Mouse (Mus musculus): Measurements from ENCODE around the gene Ell3.

The Ell3 gene

GRCm38 (mm10) chr2:121448136-121448535 is 4.1 kb upstream of the Ell3 start:
- DNase-seq (ENCODE audit: low read depth, low spot score), result peak; percentile 83

- peak; percentile 50 for DNase-seq (ENCODE audit: low read depth, low spot score)
Measured at GRCm38 (mm10) chr2:121447006-121447405, 2.9 kb upstream of the Ell3 start.

- DNase-seq (ENCODE audit: low read depth, low spot score), result no peak
Measured at GRCm38 (mm10) chr2:121446506-121446905, 2.4 kb upstream of the Ell3 start.

- no peak for DNase-seq (ENCODE audit: low read depth, low spot score)
Measured at GRCm38 (mm10) chr2:121445117-121445516, 1.0 kb upstream of the Ell3 start.

GRCm38 (mm10) chr2:121443068-121443349 is 1.1 kb downstream of the Ell3 start:
- DNase-seq (ENCODE audit: low read depth, low spot score), result no peak

GRCm38 (mm10) chr2:121442259-121443067 is 1.6 kb downstream of the Ell3 start:
- DNase-seq (ENCODE audit: low read depth, low spot score), result peak; percentile 95

GRCm38 (mm10) chr2:121441800-121442199 is 2.3 kb downstream of the Ell3 start:
- peak; percentile 94 for DNase-seq (ENCODE audit: low read depth, low spot score)

GRCm38 (mm10) chr2:121440834-121441605 is 3.1 kb downstream of the Ell3 start:
- DNase-seq (ENCODE audit: low read depth, low spot score), result no peak

GRCm38 (mm10) chr2:121439746-121440145 is 4.3 kb downstream of the Ell3 start:
- DNase-seq (ENCODE audit: low read depth, low spot score), result no peak

GRCm38 (mm10) chr2:121434854-121435253 is 9.2 kb downstream of the Ell3 start:
- DNase-seq (ENCODE audit: low read depth, low spot score), result peak; percentile 48

GRCm38 (mm10) chr2:121425890-121426289 is 18.2 kb downstream of the Ell3 start:
- DNase-seq (ENCODE audit: low read depth, low spot score), result no peak

- DNase-seq (ENCODE audit: low read depth, low spot score), result no peak
Measured at GRCm38 (mm10) chr2:121423166-121423565, 20.9 kb downstream of the Ell3 start.

- no peak for DNase-seq (ENCODE audit: low read depth, low spot score)
Measured at GRCm38 (mm10) chr2:121418476-121418875, 25.6 kb downstream of the Ell3 start.

GRCm38 (mm10) chr2:121416356-121416755 is 27.7 kb downstream of the Ell3 start:
- DNase-seq (ENCODE audit: low read depth, low spot score), result no peak

- no peak for DNase-seq (ENCODE audit: low read depth, low spot score)
Measured at GRCm38 (mm10) chr2:121415591-121415990, 28.5 kb downstream of the Ell3 start.

GRCm38 (mm10) chr2:121415103-121415502 is 29.0 kb downstream of the Ell3 start:
- no peak for DNase-seq (ENCODE audit: low read depth, low spot score)

- DNase-seq (ENCODE audit: low read depth, low spot score), result peak; percentile 76
Measured at GRCm38 (mm10) chr2:121414139-121414685, 29.9 kb downstream of the Ell3 start.

- DNase-seq (ENCODE audit: low read depth, low spot score), result peak; percentile 97
Measured at GRCm38 (mm10) chr2:121413387-121414042, 30.6 kb downstream of the Ell3 start, which contains the start of the genes Pdia3 and Catsper2. Gene Pdia3, plus strand, starts transcription at chr2:121413775. Gene Catsper2, minus strand, starts transcription at chr2:121413792.

GRCm38 (mm10) chr2:121412843-121413386 is 31.2 kb downstream of the Ell3 start:
- DNase-seq (ENCODE audit: low read depth, low spot score), result no peak

GRCm38 (mm10) chr2:121408160-121408559 is 35.9 kb downstream of the Ell3 start:
- DNase-seq (ENCODE audit: low read depth, low spot score), result peak; percentile 76

GRCm38 (mm10) chr2:121403296-121403695 is 40.8 kb downstream of the Ell3 start:
- no peak for DNase-seq (ENCODE audit: low read depth, low spot score)

GRCm38 (mm10) chr2:121396624-121397023 is 47.5 kb downstream of the Ell3 start:
- DNase-seq (ENCODE audit: low read depth, low spot score), result peak; percentile 78
